Mouse (Mus musculus): ENCODE measurements around the gene Phkg2. TPM values are rescaled to one million over a fixed set of nuclear protein-coding genes. Genes with fewer than 3 reads are reported as not detected.

Phkg2 gene
- total and polyA plus RNA-seq, 3 experiments = 13.9 to 30.1 (median 17.5) TPM

- no peak overlapping the region for H3K4me3 ChIP-seq
- 86% methylated on average over 2 of the region's 2 CpGs for WGBS
- no peaks in the 10 kb centered on the region for H3K4me1 ChIP-seq (ENCODE audit: control insufficient read depth, insufficient read depth, low read length)
- no peak overlapping the region for H3K27ac ChIP-seq
- no peak for TF ChIP-seq EP300 (IDR thresholded peaks at IDR 0.05; ENCODE audit: insufficient read depth, low read depth, low read length)
- TF ChIP-seq POLR2A (IDR thresholded peaks at IDR 0.05; ENCODE audit: insufficient read depth, low read depth, low read length) = no peak
- no peak for TF ChIP-seq CTCF (IDR thresholded peaks at IDR 0.05)
- H3K9ac ChIP-seq (ENCODE audit: low read depth, low read length) = no peak overlapping the region
- no peaks in the 10 kb centered on the region for H3K27me3 ChIP-seq (ENCODE audit: control insufficient read depth, insufficient read depth, low read length)
- intact Hi-C loops (cut with DNase I) = loop anchor here (5.0 kb wide), 1 partner anchor 44 kb away; no protein-coding TSS in a partner anchor
- DNase-seq = no peak
- H3K79me2 ChIP-seq (replicated peaks; ENCODE audit: control insufficient read depth, insufficient read depth, low read length) = no peaks in the 10 kb centered on the region
- H3K36me3 ChIP-seq (ENCODE audit: control insufficient read depth, insufficient read depth, low read length) = no peaks in the 10 kb centered on the region
Measured at GRCm38 (mm10) chr7:127602903-127603302, 29.8 kb downstream of the Phkg2 start.

- Histone ChIP-seq H3K4me3 (no peak overlapping the region), H3K27ac (no peak overlapping the region), H3K9ac (ENCODE audit: low read depth, low read length) (no peak overlapping the region), H3K79me2 (replicated peaks; ENCODE audit: control insufficient read depth, insufficient read depth, low read length) (no peaks in the 10 kb centered on the region), H3K36me3 (ENCODE audit: control insufficient read depth, insufficient read depth, low read length) (no peaks in the 10 kb centered on the region), H3K27me3 (ENCODE audit: control insufficient read depth, insufficient read depth, low read length) (no peaks in the 10 kb centered on the region), H3K4me1 (ENCODE audit: control insufficient read depth, insufficient read depth, low read length) (no peaks in the 10 kb centered on the region)
- 81% methylated on average over 10 of the region's 10 CpGs for WGBS
- TF ChIP-seq EP300 (IDR thresholded peaks at IDR 0.05; ENCODE audit: insufficient read depth, low read depth, low read length) (no peak), CTCF (IDR thresholded peaks at IDR 0.05) (no peak), POLR2A (IDR thresholded peaks at IDR 0.05; ENCODE audit: insufficient read depth, low read depth, low read length) (0 out of 2 replicates have a peak, but pooled peaks have one; percentile 4)
- intact Hi-C loops (cut with DNase I) = loop anchor here (5.0 kb wide), 1 partner anchor 43 kb away; no protein-coding TSS in a partner anchor
- DNase-seq = no peak
Measured at GRCm38 (mm10) chr7:127604256-127604655, 31.1 kb downstream of the Phkg2 start.

- 74% methylated on average over 6 of the region's 6 CpGs for WGBS
- intact Hi-C loops (cut with DNase I) = no loop called here
- Histone ChIP-seq H3K36me3 (ENCODE audit: control insufficient read depth, insufficient read depth, low read length) (no peaks in the 10 kb centered on the region), H3K4me1 (ENCODE audit: control insufficient read depth, insufficient read depth, low read length) (no peaks in the 10 kb centered on the region), H3K27me3 (ENCODE audit: control insufficient read depth, insufficient read depth, low read length) (no peaks in the 10 kb centered on the region), H3K27ac (no peak overlapping the region), H3K79me2 (replicated peaks; ENCODE audit: control insufficient read depth, insufficient read depth, low read length) (no peaks in the 10 kb centered on the region), H3K9ac (ENCODE audit: low read depth, low read length) (no peak overlapping the region), H3K4me3 (no peak overlapping the region)
- DNase-seq = no peak
- TF ChIP-seq EP300 (IDR thresholded peaks at IDR 0.05; ENCODE audit: insufficient read depth, low read depth, low read length) = no peak
- TF ChIP-seq POLR2A (IDR thresholded peaks at IDR 0.05; ENCODE audit: insufficient read depth, low read depth, low read length) = no peak
- TF ChIP-seq CTCF (IDR thresholded peaks at IDR 0.05) = no peak
Measured at GRCm38 (mm10) chr7:127607150-127607549, 34.0 kb downstream of the Phkg2 start.

- intact Hi-C loops (cut with DNase I) = loop anchor here (5.0 kb wide), 1 partner anchor 264 kb away; the partner anchor contains the start of gene Zfp768
- H3K79me2 ChIP-seq (replicated peaks; ENCODE audit: control insufficient read depth, insufficient read depth, low read length) = no peaks in the 10 kb centered on the region
- DNase-seq = no peak
- no peaks in the 10 kb centered on the region for H3K27me3 ChIP-seq (ENCODE audit: control insufficient read depth, insufficient read depth, low read length)
- no peak overlapping the region for H3K4me3 ChIP-seq
- 98% methylated on average over 29 of the region's 29 CpGs for WGBS
- H3K36me3 ChIP-seq (ENCODE audit: control insufficient read depth, insufficient read depth, low read length) = no peaks in the 10 kb centered on the region
- H3K27ac ChIP-seq = no peak overlapping the region
- no peak overlapping the region for H3K9ac ChIP-seq (ENCODE audit: low read depth, low read length)
- peaks cover 5% of the 10 kb centered on the region for H3K4me1 ChIP-seq (ENCODE audit: control insufficient read depth, insufficient read depth, low read length)
- no peak for TF ChIP-seq EP300 (IDR thresholded peaks at IDR 0.05; ENCODE audit: insufficient read depth, low read depth, low read length)
- no peak for TF ChIP-seq POLR2A (IDR thresholded peaks at IDR 0.05; ENCODE audit: insufficient read depth, low read depth, low read length)
Measured at GRCm38 (mm10) chr7:127611011-127611410, 37.9 kb downstream of the Phkg2 start.

GRCm38 (mm10) chr7:127611561-127611960 lies 38.4 kb downstream of the Phkg2 start:
- intact Hi-C loops (cut with DNase I) = loop anchor here (5.0 kb wide), 1 partner anchor 264 kb away; the partner anchor contains the start of gene Zfp768
- Histone ChIP-seq H3K36me3 (ENCODE audit: control insufficient read depth, insufficient read depth, low read length) (no peaks in the 10 kb centered on the region), H3K9ac (ENCODE audit: low read depth, low read length) (no peak overlapping the region), H3K27ac (no peak overlapping the region), H3K4me1 (ENCODE audit: control insufficient read depth, insufficient read depth, low read length) (peaks cover 5% of the 10 kb centered on the region), H3K4me3 (no peak overlapping the region), H3K27me3 (ENCODE audit: control insufficient read depth, insufficient read depth, low read length) (no peaks in the 10 kb centered on the region), H3K79me2 (replicated peaks; ENCODE audit: control insufficient read depth, insufficient read depth, low read length) (no peaks in the 10 kb centered on the region)
- DNase-seq = no peak
- 96% methylated on average over 26 of the region's 26 CpGs for WGBS
- TF ChIP-seq CTCF (IDR thresholded peaks at IDR 0.05) (no peak), POLR2A (IDR thresholded peaks at IDR 0.05; ENCODE audit: insufficient read depth, low read depth, low read length) (no peak), EP300 (IDR thresholded peaks at IDR 0.05; ENCODE audit: insufficient read depth, low read depth, low read length) (no peak)

GRCm38 (mm10) chr7:127613501-127613900 lies 40.4 kb downstream of the Phkg2 start:
- H3K27me3 ChIP-seq (ENCODE audit: control insufficient read depth, insufficient read depth, low read length) = no peaks in the 10 kb centered on the region
- H3K27ac ChIP-seq = peak overlapping the region; percentile 89; the same call in 1 of the 2 replicates
- no peak overlapping the region for H3K4me3 ChIP-seq
- intact Hi-C loops (cut with DNase I) = loop anchor here (5.0 kb wide), 1 partner anchor 266 kb away; the partner anchor contains the start of gene Zfp768
- H3K4me1 ChIP-seq (ENCODE audit: control insufficient read depth, insufficient read depth, low read length) = peaks cover 5% of the 10 kb centered on the region
- TF ChIP-seq EP300 (IDR thresholded peaks at IDR 0.05; ENCODE audit: insufficient read depth, low read depth, low read length) (no peak), CTCF (IDR thresholded peaks at IDR 0.05) (no peak)
- WGBS = 68% methylated on average over 8 of the region's 8 CpGs
- H3K9ac ChIP-seq (ENCODE audit: low read depth, low read length) = no peak overlapping the region
- DNase-seq = no peak
- no peaks in the 10 kb centered on the region for H3K36me3 ChIP-seq (ENCODE audit: control insufficient read depth, insufficient read depth, low read length)
- no peaks in the 10 kb centered on the region for H3K79me2 ChIP-seq (replicated peaks; ENCODE audit: control insufficient read depth, insufficient read depth, low read length)
